ENCODE assay signal across 8 mouse cellular contexts in the genomic region with DNA sequence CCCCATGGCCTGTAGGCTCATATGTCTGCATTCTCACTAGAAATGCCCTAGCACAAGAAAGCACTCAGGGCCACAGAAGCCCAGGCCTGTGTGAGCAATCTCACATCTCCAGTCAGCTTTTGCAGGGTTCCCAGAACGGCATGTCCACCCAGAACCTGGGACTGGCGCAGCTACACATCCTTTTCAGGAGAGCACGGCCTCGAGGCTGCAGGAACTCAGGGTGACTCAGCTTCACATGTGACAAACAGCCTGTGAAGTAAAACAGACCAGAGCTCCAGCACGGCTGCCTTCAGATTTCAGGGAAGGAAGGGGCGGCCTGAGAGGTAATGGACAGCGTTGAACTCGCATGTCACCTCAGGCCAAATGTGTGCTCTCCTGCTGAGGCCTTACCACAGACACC. TPM values are rescaled to one million over a fixed set of nuclear protein-coding genes. Genes with fewer than 3 reads are reported as not detected.
DNase-seq lines count a peak whose midpoint lies in the region; ATAC-seq lines count a peak whose summit lies in the region.

No protein-coding gene starts in this region.

- no peaks in the 10 kb centered on the region for H3K9me3 ChIP-seq in kidney, embryonic 14.5 days (ENCODE audit: control insufficient read depth, low read length)
- no peaks in the 10 kb centered on the region for H3K9me3 ChIP-seq in limb, embryonic 10.5 days (replicated peaks)

- WGBS in kidney, embryonic 14.5 days, result 45% methylated on average over 8 of the region's 8 CpGs
- 27% methylated on average over 8 of the region's 8 CpGs for WGBS in limb, embryonic 10.5 days

- no peak overlapping the region for H3K4me3 ChIP-seq in kidney, embryonic 14.5 days (ENCODE audit: low read length)
- no peak overlapping the region for H3K4me3 ChIP-seq in limb, embryonic 10.5 days

- H3K4me1 ChIP-seq in kidney, embryonic 14.5 days (ENCODE audit: control insufficient read depth, insufficient read depth, low read length), result peaks cover 10% of the 10 kb centered on the region; the same call in 1 of the 2 replicates
- H3K4me1 ChIP-seq in limb, embryonic 10.5 days, result peaks cover 43% of the 10 kb centered on the region

- no peak for DNase-seq in kidney, adult 11 months
- DNase-seq in adrenal gland, adult (ENCODE audit: inconsistent age in 2 of 2, low spot score in 1 of 2), result peak; percentile 88 to 92
- DNase-seq in limb, embryonic 10.5 days (ENCODE audit: low spot score), result no peak
- no peak for DNase-seq in right cerebral cortex, postnatal 25 days
- no peak for DNase-seq in cerebellum, postnatal 25 days
- DNase-seq in left cerebral cortex, adult 9 months (ENCODE audit: low spot score in 2 of 2), result no peak

- no peaks in the 10 kb centered on the region for H3K27me3 ChIP-seq in kidney, embryonic 14.5 days (ENCODE audit: control insufficient read depth, insufficient read depth, low read length)
- no peaks in the 10 kb centered on the region for H3K27me3 ChIP-seq in limb, embryonic 10.5 days (ENCODE audit: low read depth, poor library complexity, severe bottlenecking)

- H3K4me2 ChIP-seq in kidney, embryonic 14.5 days (replicated peaks; ENCODE audit: low read depth, low read length), result no peak overlapping the region

- H3K27ac ChIP-seq in kidney, embryonic 14.5 days (ENCODE audit: low read depth, low read length), result peak overlapping the region; percentile 18; the same call in 1 of the 2 replicates
- H3K27ac ChIP-seq in limb, embryonic 10.5 days, result peak overlapping the region; percentile 75

- ATAC-seq in kidney, embryonic 14.5 days (ENCODE audit: low FRiP score, low TSS enrichment), result no peak
- ATAC-seq in erythroblast, adult 5-6 weeks (replicated peaks; ENCODE audit: low FRiP score, poor library complexity, severe bottlenecking), result 0 out of 2 replicates have a peak, but pooled peaks have one; percentile 15

- H3K36me3 ChIP-seq in kidney, embryonic 14.5 days (ENCODE audit: control insufficient read depth, insufficient read depth, low read length), result no peaks in the 10 kb centered on the region
- no peaks in the 10 kb centered on the region for H3K36me3 ChIP-seq in limb, embryonic 10.5 days

- no peak overlapping the region for H3K9ac ChIP-seq in kidney, embryonic 14.5 days (ENCODE audit: low read depth, low read length)

RNA-seq across cellular contexts. Expression of a gene that starts 29.6 kb away (rescaled TPM):
- polyA plus RNA-seq in kidney, embryonic 14.5 days (2014; fragmentation: Nextera tagmentation; extraction: Ambion mirVana), result 24.0 and 30.2 TPM in 2 replicates
- total RNA-seq in erythroblast, adult 5-6 weeks (2015; ENCODE audit: low replicate concordance), result 8.8 and 11.5 TPM in 2 replicates
- 13.4 and 21.8 TPM in 2 replicates for total RNA-seq in erythroblast, adult 5-6 weeks (2017; ENCODE audit: low replicate concordance)
- polyA plus RNA-seq in limb, embryonic 10.5 days (2016; fragmentation: Nextera tagmentation; extraction: Ambion mirVana), result 24.6 and 45.4 TPM in 2 replicates

Comparison
In these comparisons a context has a peak if more than half of its experiments do, and no peak if none do; other contexts are left out.
1. DNase-seq: peak in adrenal gland, adult (2 of 2); none in kidney, adult 11 months (single experiment), limb, embryonic 10.5 days (single experiment), right cerebral cortex, postnatal 25 days (single experiment), cerebellum, postnatal 25 days (0 of 2) and left cerebral cortex, adult 9 months (0 of 2).